Mouse (Mus musculus) heart, embryonic 12.5 days (tissue): ENCODE data around the gene Ifnar2. TPM values are rescaled to one million over a fixed set of nuclear protein-coding genes. Genes with fewer than 3 reads are reported as not detected.

ENCODE experiments used
- ATAC-seq: fragments of 200-750 bp; cut with Nextera tagmentation; 2 replicates; pipeline ENCODE4 v1.8.0; 2017; ENCODE audit warnings: moderate TSS enrichment, moderate library complexity; ENCODE audit not compliant: insufficient number of reproducible peaks, low FRiP score
- H3K27ac ChIP-seq: fragments of 300-500 bp; sonication (generic); 2 replicates; pipeline ENCODE4 v1.5.1; 2016; ENCODE audit warnings: mild to moderate bottlenecking, moderate library complexity; ENCODE audit not compliant: poor library complexity, severe bottlenecking
- H3K27me3 ChIP-seq: fragments of 300-500 bp; sonication (generic); replicated peaks from 2 replicates; pipeline ENCODE4 v1.6.1; 2016; ENCODE audit warnings: mild to moderate bottlenecking, moderate library complexity
- H3K36me3 ChIP-seq: fragments of 300-500 bp; sonication (generic); 2 replicates; pipeline ENCODE4 v1.6.1; 2016; ENCODE audit warnings: mild to moderate bottlenecking, moderate library complexity
- H3K4me1 ChIP-seq: fragments of 300-500 bp; sonication (generic); replicated peaks from 2 replicates; pipeline ENCODE4 v1.6.1; 2016; ENCODE audit warnings: mild to moderate bottlenecking
- H3K4me2 ChIP-seq: fragments of 300-500 bp; sonication (generic); 2 replicates; pipeline ENCODE4 v1.6.1; 2016; ENCODE audit warnings: mild to moderate bottlenecking, moderate library complexity
- H3K4me3 ChIP-seq: fragments of 300-500 bp; sonication (generic); 2 replicates; pipeline ENCODE4 v1.5.1; 2016; ENCODE audit warnings: mild to moderate bottlenecking
- H3K9ac ChIP-seq: fragments of 300-500 bp; sonication (generic); 2 replicates; pipeline ENCODE4 v1.6.1; 2016; ENCODE audit warnings: mild to moderate bottlenecking, moderate library complexity
- H3K9me3 ChIP-seq: fragments of 300-500 bp; sonication (generic); replicated peaks from 2 replicates; pipeline ENCODE4 v1.6.1; 2016; ENCODE audit warnings: mild to moderate bottlenecking, moderate library complexity
- WGBS: fragments of 180-500 bp; shearing (Covaris S2); methylation state at CpG from one replicate; pipeline ENCODE4 v1.1.7; 2016; 5-methylcytosine and 5-hydroxymethylcytosine counted together
- polyA plus RNA-seq: library from polyadenylated mRNA; unstranded; fragments of >200 nt; fragmentation: Nextera tagmentation; extraction: Ambion mirVana; gene quantifications from 2 replicates; pipeline ENCODE4 v1.2.1, GENCODE M21; 2016

The Ifnar2 gene
- polyA plus RNA-seq, 1 experiment from 2014 or later = 51.3 TPM

- Histone ChIP-seq H3K4me2 (no peak overlapping the region), H3K9ac (no peak overlapping the region), H3K36me3 (peaks cover 49% of the 10 kb centered on the region), H3K4me1 (no peaks in the 10 kb centered on the region), H3K9me3 (no peaks in the 10 kb centered on the region), H3K27ac (no peak overlapping the region), H3K27me3 (no peaks in the 10 kb centered on the region), H3K4me3 (no peak overlapping the region)
- ATAC-seq = no peak
- WGBS = 68% methylated on average over 4 of the region's 4 CpGs
Measured at GRCm38 (mm10) chr16:91394826-91395410, 22.3 kb downstream of the Ifnar2 start.

- no peak overlapping the region for H3K4me2 ChIP-seq
- H3K36me3 ChIP-seq = peaks cover 50% of the 10 kb centered on the region
- no peak overlapping the region for H3K27ac ChIP-seq
- no peaks in the 10 kb centered on the region for H3K4me1 ChIP-seq
- no peak overlapping the region for H3K9ac ChIP-seq
- no peaks in the 10 kb centered on the region for H3K27me3 ChIP-seq
- no peak for ATAC-seq
- WGBS = 68% methylated on average over 8 of the region's 8 CpGs
- no peak overlapping the region for H3K4me3 ChIP-seq
- H3K9me3 ChIP-seq = no peaks in the 10 kb centered on the region
Measured at GRCm38 (mm10) chr16:91395633-91396392, 23.2 kb downstream of the Ifnar2 start.

GRCm38 (mm10) chr16:91396844-91397537 is 24.4 kb downstream of the Ifnar2 start:
- Histone ChIP-seq H3K27ac (no peak overlapping the region), H3K9me3 (no peaks in the 10 kb centered on the region), H3K9ac (no peak overlapping the region), H3K4me2 (no peak overlapping the region), H3K4me1 (no peaks in the 10 kb centered on the region), H3K27me3 (no peaks in the 10 kb centered on the region), H3K36me3 (peaks cover 47% of the 10 kb centered on the region), H3K4me3 (no peak overlapping the region)
- peak; percentile 60; the same call in 1 of the 2 replicates for ATAC-seq
- 40% methylated on average over 10 of the region's 10 CpGs for WGBS

GRCm38 (mm10) chr16:91398030-91398429 is 25.4 kb downstream of the Ifnar2 start:
- H3K36me3 ChIP-seq = peaks cover 43% of the 10 kb centered on the region
- H3K9me3 ChIP-seq = no peaks in the 10 kb centered on the region
- WGBS = 93% methylated on average over 12 of the region's 12 CpGs

GRCm38 (mm10) chr16:91398944-91399343 is 26.4 kb downstream of the Ifnar2 start:
- Histone ChIP-seq H3K27me3 (no peaks in the 10 kb centered on the region), H3K27ac (no peak overlapping the region), H3K4me3 (no peak overlapping the region), H3K36me3 (peaks cover 42% of the 10 kb centered on the region), H3K9me3 (no peaks in the 10 kb centered on the region), H3K4me2 (no peak overlapping the region), H3K9ac (no peak overlapping the region), H3K4me1 (no peaks in the 10 kb centered on the region)
- ATAC-seq = no peak
- 94% methylated on average over 7 of the region's 7 CpGs for WGBS

More at GRCm38 (mm10) chr16:91398030-91398429, 25.4 kb downstream of the Ifnar2 start:
- Histone ChIP-seq H3K4me1 (no peaks in the 10 kb centered on the region), H3K27ac (no peak overlapping the region), H3K4me2 (no peak overlapping the region), H3K4me3 (no peak overlapping the region), H3K9ac (no peak overlapping the region), H3K27me3 (no peaks in the 10 kb centered on the region)
- ATAC-seq = no peak

- Histone ChIP-seq H3K4me1 (peaks cover 5% of the 10 kb centered on the region; the same call in 1 of the 2 replicates), H3K27me3 (no peaks in the 10 kb centered on the region), H3K9ac (no peak overlapping the region), H3K36me3 (peaks cover 27% of the 10 kb centered on the region), H3K27ac (no peak overlapping the region), H3K4me2 (no peak overlapping the region), H3K9me3 (no peaks in the 10 kb centered on the region), H3K4me3 (no peak overlapping the region)
- 86% methylated on average over 6 of the region's 6 CpGs for WGBS
- ATAC-seq = no peak
Measured at GRCm38 (mm10) chr16:91401569-91402165, 29.1 kb downstream of the Ifnar2 start.

- Histone ChIP-seq H3K9me3 (no peaks in the 10 kb centered on the region), H3K27ac (no peak overlapping the region), H3K4me2 (no peak overlapping the region), H3K27me3 (no peaks in the 10 kb centered on the region), H3K9ac (no peak overlapping the region), H3K4me1 (peaks cover 21% of the 10 kb centered on the region), H3K4me3 (no peak overlapping the region), H3K36me3 (peaks cover 31% of the 10 kb centered on the region)
- whole genome bisulfite sequencing = 68% methylated on average over 9 of the region's 9 CpGs
- no peak for ATAC-seq
Measured at GRCm38 (mm10) chr16:91403784-91404183, 31.2 kb downstream of the Ifnar2 start.

GRCm38 (mm10) chr16:91404187-91404586 is 31.6 kb downstream of the Ifnar2 start:
- H3K9me3 ChIP-seq = no peaks in the 10 kb centered on the region
- no peak overlapping the region for H3K4me3 ChIP-seq
- peaks cover 25% of the 10 kb centered on the region for H3K4me1 ChIP-seq
- ATAC-seq = no peak
- peaks cover 35% of the 10 kb centered on the region for H3K36me3 ChIP-seq
- H3K27me3 ChIP-seq = no peaks in the 10 kb centered on the region
- H3K27ac ChIP-seq = no peak overlapping the region
- no peak overlapping the region for H3K9ac ChIP-seq
- H3K4me2 ChIP-seq = no peak overlapping the region
- 90% methylated on average over 8 of the region's 8 CpGs for WGBS

GRCm38 (mm10) chr16:91404828-91405577 is 32.4 kb downstream of the Ifnar2 start:
- no peak overlapping the region for H3K4me3 ChIP-seq

GRCm38 (mm10) chr16:91405640-91406584 is 33.3 kb downstream of the Ifnar2 start, which contains the start of gene Il10rb:
Gene Il10rb, plus strand, starts transcription at chr16:91406164.
- Histone ChIP-seq H3K9me3 (no peaks in the 10 kb centered on the region), H3K9ac (peak within 1 kb of the TSS; percentile 88), H3K4me2 (peak within 1 kb of the TSS; percentile 83), H3K36me3 (peaks cover 38% of the 10 kb centered on the region), H3K4me3 (peak within 1 kb of the TSS; percentile 73), H3K27ac (peak within 1 kb of the TSS; percentile 82), H3K4me1 (peaks cover 36% of the 10 kb centered on the region), H3K27me3 (no peaks in the 10 kb centered on the region)
- WGBS = 5% methylated on average over 51 of the region's 51 CpGs
- peak; percentile 92 for ATAC-seq

More at GRCm38 (mm10) chr16:91404828-91405577, 32.4 kb downstream of the Ifnar2 start:
- ATAC-seq = no peak
- Histone ChIP-seq H3K4me1 (peaks cover 30% of the 10 kb centered on the region), H3K9ac (no peak overlapping the region), H3K4me2 (no peak overlapping the region; the same call in 1 of the 2 replicates), H3K27me3 (no peaks in the 10 kb centered on the region), H3K27ac (no peak overlapping the region), H3K36me3 (peaks cover 40% of the 10 kb centered on the region), H3K9me3 (no peaks in the 10 kb centered on the region)
- WGBS = 75% methylated on average over 10 of the region's 10 CpGs
